Mouse (Mus musculus) small intestine, adult 2 months (tissue): ENCODE results near the gene Pou2f2.

Experiments
- CTCF ChIP-seq: fragments of 200-500 bp; IDR thresholded peaks from 2 replicates; pipeline ENCODE4 v1.5.1; 2012; ENCODE audit warnings: low read depth, mild to moderate bottlenecking, control low read depth, inconsistent platforms, low read length, moderate library complexity, mixed read lengths; ENCODE audit not compliant: insufficient replicate concordance, insufficient read length; ENCODE audit errors: extremely low read depth
- POLR2A ChIP-seq: fragments of 200-500 bp; IDR thresholded peaks from 2 replicates; pipeline ENCODE4 v1.6.1; 2012; ENCODE audit warnings: low read depth, mild to moderate bottlenecking, control low read depth, inconsistent platforms, low read length, moderate library complexity

- TF ChIP-seq CTCF (no peak), POLR2A (no peak)
These were observed 91.6 kb downstream of the Pou2f2 start for GRCm38 (mm10) chr7:25087972-25088371.
